Comparison of ENCODE assay signal across 11 mouse cellular contexts in the genomic region with DNA sequence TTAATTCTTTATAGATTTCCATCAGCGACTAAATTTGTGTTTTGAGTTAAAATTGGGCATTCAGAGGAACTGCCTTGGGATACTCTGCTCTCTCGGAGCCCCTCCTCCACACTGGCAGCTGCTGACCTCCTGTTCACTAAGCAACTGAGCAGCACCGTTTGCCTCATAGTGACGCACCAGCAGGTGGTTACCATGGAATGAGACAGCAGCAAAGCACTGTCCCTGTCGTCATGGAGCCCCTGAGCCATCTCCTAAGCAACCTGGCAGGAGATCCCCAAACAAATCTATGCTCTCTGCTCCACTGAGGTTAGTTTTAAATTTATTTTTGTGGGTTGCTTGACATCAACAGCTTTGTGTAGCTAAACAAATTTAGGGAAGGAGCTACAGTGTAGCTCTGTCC.
DNase-seq lines count a peak whose midpoint lies in the region; ATAC-seq and TF ChIP-seq lines count a peak whose summit lies in the region.
"Had no signal": no experiment of that assay in that cellular context is flagged by ENCODE, and none has a peak within 500 bp of the region (broad histone marks: within the 10 kb centered on the region; RNA-seq: fewer than 3 reads in every experiment).

No protein-coding gene starts in this region.

- H3K4me1 ChIP-seq in cerebellum, adult 2 months (ENCODE audit: control insufficient read depth, insufficient read depth, low read length): no peaks in the 10 kb centered on the region
- H3K4me1 ChIP-seq: embryonic facial prominence, embryonic 12.5 days; limb, embryonic 12.5 days; stomach, embryonic 15.5 days had no signal

- no peak overlapping the region for H3K4me3 ChIP-seq in cerebellum, adult 2 months (replicated peaks; ENCODE audit: insufficient read depth, low read depth, low read length)
- H3K4me3 ChIP-seq: embryonic facial prominence, embryonic 12.5 days; limb, embryonic 12.5 days; stomach, embryonic 15.5 days had no signal

- intact Hi-C loops in left cerebral cortex, postnatal 36 days (cut with DNase I): no loop called here

- 3% methylated on average over 5 of the region's 5 CpGs for WGBS in cerebellum, adult 2 months

- no peak overlapping the region for H3K27ac ChIP-seq in cerebellum, adult 2 months (ENCODE audit: insufficient read depth, low read length)
- H3K27ac ChIP-seq: embryonic facial prominence, embryonic 12.5 days; limb, embryonic 12.5 days; stomach, embryonic 15.5 days had no signal

- TF ChIP-seq CTCF in cerebellum, adult 2 months (IDR thresholded peaks at IDR 0.05; ENCODE audit: borderline replicate concordance, insufficient read depth, low read depth, low read length): no peak

- TF ChIP-seq POLR2A in cerebellum, adult 2 months (IDR thresholded peaks at IDR 0.05; ENCODE audit: borderline replicate concordance, insufficient read depth, low read length): no peak

- no peak for ATAC-seq in monocyte, adult 5-6 weeks (replicated peaks; ENCODE audit: insufficient number of reproducible peaks, low FRiP score, low TSS enrichment, poor library complexity, severe bottlenecking)

- peak; percentile 8 for DNase-seq in cerebellum, adult 2 months
- DNase-seq in cerebellum, adult 11 months: no peak
- DNase-seq in cerebellum, postnatal 36 days: peak; percentile 4
- peak; percentile 40 for DNase-seq in heart, postnatal 4 days
- peak; percentile 60 to 62 for DNase-seq in left cerebral cortex, postnatal 36 days (ENCODE audit: low spot score in 2 of 2)
- DNase-seq in right cerebral cortex, postnatal 36 days (ENCODE audit: low spot score in 2 of 2): peak; percentile 70 to 81
- DNase-seq in ovary, postnatal 36 days (ENCODE audit: low spot score): no peak

- H3K27me3 ChIP-seq in cerebellum, adult 2 months (ENCODE audit: control insufficient read depth, insufficient read depth, low read length): no peaks in the 10 kb centered on the region; the same call in 1 of the 2 replicates
- H3K27me3 ChIP-seq: embryonic facial prominence, embryonic 12.5 days; limb, embryonic 12.5 days; stomach, embryonic 15.5 days had no signal

Comparison
In these comparisons a context has a peak if more than half of its experiments do, and no peak if none do; other contexts are left out.
1. DNase-seq: peak in cerebellum, adult 2 months (2 of 2), cerebellum, postnatal 36 days (2 of 2), heart, postnatal 4 days (single experiment), left cerebral cortex, postnatal 36 days (2 of 2) and right cerebral cortex, postnatal 36 days (2 of 2); none in cerebellum, adult 11 months (single experiment) and ovary, postnatal 36 days (single experiment).